8 mouse cellular contexts compared by ENCODE assay signal in genomic region chr15:3201912-3202653, GRCm38 (mm10).
DNase-seq lines count a peak whose midpoint lies in the region; ATAC-seq and TF ChIP-seq lines count a peak whose summit lies in the region.

No protein-coding gene starts in this region.

- no peak overlapping the region for H3K27ac ChIP-seq in gastrocnemius, adult 2 months

- intact Hi-C loops in gastrocnemius, adult 2 months (cut with DNase I): loop anchor here (10.0 kb wide), 1 partner anchor 703 kb away; no protein-coding TSS in a partner anchor

- peak; percentile 90 for ATAC-seq in megakaryocyte, adult 5-6 weeks (ENCODE audit: poor library complexity, severe bottlenecking)

- peak; percentile 92 for TF ChIP-seq CTCF in gastrocnemius, adult 2 months (IDR thresholded peaks at IDR 0.05)

- peak; percentile 49 for DNase-seq in gastrocnemius, adult 2 months
- DNase-seq in gastrocnemius, postnatal 25 days: no peak
- peak; percentile 39 for DNase-seq in T-cell, adult 2 months (ENCODE audit: low spot score)
- DNase-seq in embryo, embryonic 10.5 days (ENCODE audit: low spot score): peak; percentile 83
- DNase-seq in heart, postnatal 4 days: peak; percentile 61
- DNase-seq in layer of hippocampus, adult 11-12 months (ENCODE audit: low spot score): peak; percentile 35
- peak; percentile 57 to 68 for DNase-seq in right cerebral cortex, adult 2 months (ENCODE audit: low spot score in 2 of 2)

- H3K4me3 ChIP-seq in gastrocnemius, adult 2 months: no peak overlapping the region
